Mouse (Mus musculus) forebrain, embryonic 14.5 days (tissue): ENCODE data around the gene Vegfd. TPM values are rescaled to one million over a fixed set of nuclear protein-coding genes. Genes with fewer than 3 reads are reported as not detected.

ENCODE experiments used
- ATAC-seq: fragments of 200-750 bp; cut with Nextera tagmentation; 2 replicates; pipeline ENCODE4 v1.8.0; 2017; ENCODE audit warnings: mild to moderate bottlenecking, moderate library complexity
- DNase-seq: peaks from one replicate; pipeline ENCODE4 v3.0.0-alpha.2; 2015; ENCODE audit warnings: low spot score
- H3K27ac ChIP-seq: fragments of 300-500 bp; sonication (generic); 2 replicates; pipeline ENCODE4 v1.5.1; 2014; ENCODE audit warnings: low read depth, mild to moderate bottlenecking, control low read depth, low read length, moderate library complexity
- H3K27me3 ChIP-seq: fragments of 300-500 bp; sonication (generic); replicated peaks from 2 replicates; pipeline ENCODE4 v1.6.1; 2014; ENCODE audit warnings: low read length, control low read depth, mixed read lengths; ENCODE audit not compliant: control insufficient read depth, insufficient read depth
- H3K36me3 ChIP-seq: fragments of 300-500 bp; sonication (generic); 2 replicates; pipeline ENCODE4 v1.6.1; 2014; ENCODE audit warnings: low read length, control low read depth; ENCODE audit not compliant: control insufficient read depth, insufficient read depth
- H3K4me1 ChIP-seq: fragments of 300-500 bp; sonication (generic); 2 replicates; pipeline ENCODE4 v1.6.1; 2014; ENCODE audit warnings: antibody characterized with exemption, low read length, control low read depth; ENCODE audit not compliant: control insufficient read depth, insufficient read depth
- H3K4me2 ChIP-seq: fragments of 300-500 bp; sonication (generic); 2 replicates; pipeline ENCODE4 v1.6.1; 2014; ENCODE audit warnings: mild to moderate bottlenecking, control low read depth, low read length
- H3K4me3 ChIP-seq: fragments of 300-500 bp; sonication (generic); 2 replicates; pipeline ENCODE4 v1.5.1; 2014; ENCODE audit warnings: low read depth, low read length, control low read depth
- H3K9ac ChIP-seq: fragments of 300-500 bp; sonication (generic); 2 replicates; pipeline ENCODE4 v1.6.1; 2014; ENCODE audit warnings: mild to moderate bottlenecking, low read length, control low read depth, moderate library complexity
- H3K9me3 ChIP-seq: fragments of 300-500 bp; sonication (generic); replicated peaks from 2 replicates; pipeline ENCODE4 v1.6.1; 2016; ENCODE audit warnings: low read length, control low read depth, mixed read lengths; ENCODE audit not compliant: control insufficient read depth
- WGBS: fragments of 180-500 bp; shearing (Covaris S2); extraction: QIAGEN DNeasy Blood & Tissue Kit; methylation state at CpG from one replicate; pipeline ENCODE4 v1.1.7; 2014; 5-methylcytosine and 5-hydroxymethylcytosine counted together
- polyA plus RNA-seq: library from polyadenylated mRNA; unstranded; fragments of >200 nt; fragmentation: Nextera tagmentation; extraction: Ambion mirVana; gene quantifications from 2 replicates; pipeline ENCODE4 v1.2.1, GENCODE M21; 2014

Gene Vegfd
- polyA plus RNA-seq, 1 experiment from 2014 or later = 0.67 TPM

DNA sequence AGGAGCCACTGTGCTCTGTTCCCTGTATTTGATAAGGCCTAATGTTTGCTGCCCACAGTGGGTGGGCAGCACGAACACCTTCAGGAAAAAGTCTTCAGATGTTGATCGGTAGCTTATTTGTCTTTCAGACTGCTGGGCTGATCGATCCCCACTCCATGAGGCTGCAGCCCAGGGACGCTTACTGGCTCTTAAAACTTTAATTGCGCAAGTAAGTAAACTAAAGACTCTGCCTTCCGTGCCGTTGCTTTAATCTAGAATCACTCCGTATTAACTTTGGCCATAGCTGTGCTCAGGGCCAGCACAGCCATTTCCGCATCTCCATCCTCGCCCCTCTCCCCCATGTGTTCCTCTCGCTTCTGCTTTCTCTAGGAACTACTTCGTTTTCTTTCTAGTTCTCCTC, 72.4 kb downstream of the Vegfd start:
- no peak for ATAC-seq
- WGBS = 89% methylated on average over 12 of the region's 12 CpGs

GRCm38 (mm10) chrX:164446106-164446551, 73.0 kb downstream of the Vegfd start:
- H3K4me3 ChIP-seq = no peak overlapping the region
- H3K9me3 ChIP-seq = no peaks in the 10 kb centered on the region
- no peaks in the 10 kb centered on the region for H3K36me3 ChIP-seq
- H3K9ac ChIP-seq = no peak overlapping the region
- 83% methylated on average over 10 of the region's 10 CpGs for WGBS
- ATAC-seq = no peak
- H3K27me3 ChIP-seq = no peaks in the 10 kb centered on the region
- no peaks in the 10 kb centered on the region for H3K4me1 ChIP-seq
- no peak for DNase-seq
- H3K4me2 ChIP-seq = no peak overlapping the region
- no peak overlapping the region for H3K27ac ChIP-seq

More for the DNA sequence above, 72.4 kb downstream of the Vegfd start:
- H3K9ac ChIP-seq = no peak overlapping the region
- H3K27me3 ChIP-seq = no peaks in the 10 kb centered on the region
- DNase-seq = no peak
- no peak overlapping the region for H3K4me2 ChIP-seq
- H3K36me3 ChIP-seq = no peaks in the 10 kb centered on the region
- no peaks in the 10 kb centered on the region for H3K4me1 ChIP-seq
- no peak overlapping the region for H3K4me3 ChIP-seq
- no peak overlapping the region for H3K27ac ChIP-seq
- no peaks in the 10 kb centered on the region for H3K9me3 ChIP-seq

DNA sequence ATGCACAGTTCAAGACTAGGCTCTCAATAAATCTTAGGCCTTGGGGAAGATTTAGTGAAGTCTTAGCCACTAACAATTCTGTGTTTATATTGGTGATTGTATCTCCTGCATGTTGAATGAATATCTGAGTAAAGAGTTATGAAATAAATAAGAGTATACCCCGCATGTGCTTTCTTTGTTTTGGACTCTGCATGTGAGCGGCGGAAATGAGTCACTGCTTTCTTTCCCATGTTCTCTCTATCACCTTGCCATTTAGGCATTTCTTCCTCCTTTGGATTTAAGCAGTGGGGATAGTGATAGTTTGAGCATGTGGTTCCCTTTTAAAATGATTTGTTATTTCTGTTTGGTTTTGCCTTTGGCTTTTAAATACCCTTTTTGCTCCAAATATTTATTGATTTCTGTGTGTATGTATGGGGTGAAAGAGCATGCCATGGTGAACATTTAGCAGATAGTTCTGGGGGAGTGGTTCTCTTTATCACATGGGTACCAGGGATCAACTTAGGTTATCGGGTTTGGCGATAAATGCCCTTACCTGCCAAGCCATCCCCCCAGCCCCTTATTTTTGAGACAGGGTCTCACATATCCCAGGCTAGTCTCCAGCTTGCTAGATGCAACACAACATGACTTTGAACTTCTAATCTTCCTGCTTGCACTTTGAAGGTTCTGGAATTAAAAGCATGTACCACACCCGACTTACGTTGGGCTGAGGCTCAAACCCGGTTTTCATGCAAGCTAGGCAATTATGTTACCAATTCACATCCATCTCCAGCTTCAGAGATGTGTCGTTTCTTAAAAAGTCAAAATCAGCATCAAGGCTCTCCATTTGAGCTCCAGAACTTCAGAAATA, 73.9 kb downstream of the Vegfd start:
- Histone ChIP-seq H3K4me3 (no peak overlapping the region), H3K27me3 (no peaks in the 10 kb centered on the region), H3K9ac (no peak overlapping the region), H3K4me1 (no peaks in the 10 kb centered on the region), H3K9me3 (no peaks in the 10 kb centered on the region), H3K36me3 (no peaks in the 10 kb centered on the region), H3K27ac (no peak overlapping the region), H3K4me2 (no peak overlapping the region)
- DNase-seq (no peak), ATAC-seq (no peak)
- 90% methylated on average over 9 of the region's 9 CpGs for WGBS

DNA sequence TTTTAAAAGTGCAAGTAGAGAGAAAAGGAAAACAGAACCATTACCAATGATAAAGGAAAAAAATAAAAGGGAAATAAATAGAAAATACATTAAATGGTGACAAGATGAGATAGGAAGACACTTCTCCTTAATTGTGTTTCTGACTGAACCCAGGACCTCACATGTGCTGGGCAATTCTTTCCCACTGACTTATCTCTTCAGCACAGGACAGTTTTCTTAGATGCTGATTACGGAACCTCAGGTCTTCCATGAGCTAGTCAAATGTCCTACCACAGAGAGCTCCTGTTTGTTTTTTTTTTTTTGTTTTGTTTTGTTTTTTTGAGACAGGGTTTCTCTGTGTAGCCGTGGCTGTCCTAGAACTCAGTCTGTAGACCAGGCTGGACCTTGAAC, 74.5 kb downstream of the Vegfd start:
- Histone ChIP-seq H3K9ac (no peak overlapping the region), H3K27ac (no peak overlapping the region), H3K4me2 (no peak overlapping the region), H3K4me1 (no peaks in the 10 kb centered on the region), H3K9me3 (no peaks in the 10 kb centered on the region), H3K27me3 (no peaks in the 10 kb centered on the region), H3K4me3 (no peak overlapping the region), H3K36me3 (no peaks in the 10 kb centered on the region)
- DNase-seq (no peak), ATAC-seq (no peak)
- WGBS = 74% methylated on average over 2 of the region's 2 CpGs

- DNase-seq (peak; percentile 72), ATAC-seq (no peak)
- H3K27ac ChIP-seq = no peak overlapping the region
- no peaks in the 10 kb centered on the region for H3K4me1 ChIP-seq
- no peak overlapping the region for H3K9ac ChIP-seq
- H3K36me3 ChIP-seq = no peaks in the 10 kb centered on the region
- H3K4me2 ChIP-seq = no peak overlapping the region
- H3K9me3 ChIP-seq = no peaks in the 10 kb centered on the region
- no peaks in the 10 kb centered on the region for H3K27me3 ChIP-seq
- 52% methylated on average over 3 of the region's 3 CpGs for WGBS
- no peak overlapping the region for H3K4me3 ChIP-seq
Measured at GRCm38 (mm10) chrX:164449201-164449600, 76.0 kb downstream of the Vegfd start.

Other genes starting within 250 kb of the Vegfd start
- 0.16 TPM in 1 of 2 replicates, not detected in the other for gene Ace2, start 234.0 kb upstream of the Vegfd start, polyA plus RNA-seq
- gene Bmx, start 115.2 kb upstream of the Vegfd start, polyA plus RNA-seq = 0.22 and 0.27 TPM in 2 replicates
- 3.9 and 4.3 TPM in 2 replicates for gene Pir, start 104.0 kb upstream of the Vegfd start, polyA plus RNA-seq
- 7.6 and 7.7 TPM in 2 replicates for gene Piga, start 46.4 kb downstream of the Vegfd start, polyA plus RNA-seq
- 0.12 TPM in 1 of 2 replicates, not detected in the other for gene Asb11, start 63.6 kb downstream of the Vegfd start, polyA plus RNA-seq
- gene Asb9, start 132.9 kb downstream of the Vegfd start, polyA plus RNA-seq = not detected in 2 replicates